Mouse (Mus musculus): ENCODE results near the gene Tmem269. TPM values are rescaled to one million over a fixed set of nuclear protein-coding genes. Genes with fewer than 3 reads are reported as not detected.

Gene Tmem269
- polyA plus RNA-seq, 1 experiment = not detected

DNA sequence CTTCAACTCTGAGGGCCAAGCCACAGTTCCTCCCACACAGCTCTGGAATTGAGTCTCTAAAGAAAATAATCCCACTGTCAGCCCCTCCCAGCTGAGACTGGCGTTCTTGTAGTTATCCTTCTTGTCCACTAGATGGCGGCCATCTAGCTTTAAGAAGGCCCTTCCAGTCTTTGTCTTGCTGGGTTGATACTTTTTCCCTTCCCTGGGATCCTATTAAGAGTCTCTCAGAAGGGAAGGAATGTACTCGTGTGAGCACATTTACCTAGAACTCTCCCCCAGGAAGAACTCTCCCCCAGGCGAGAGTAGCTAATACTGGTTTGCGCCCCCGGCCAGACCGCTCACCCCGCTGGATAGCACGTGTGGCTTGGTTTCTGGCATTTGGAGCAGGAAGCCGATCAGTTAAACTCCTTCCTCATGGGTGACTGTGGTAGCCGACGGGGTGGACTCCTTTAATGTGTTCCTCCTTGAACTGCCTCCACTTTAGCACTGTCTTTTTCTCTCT is 21.2 kb upstream of the Tmem269 start:
- TF ChIP-seq CTCF (IDR thresholded peaks at IDR 0.05; ENCODE audit: borderline replicate concordance, insufficient read depth, low read length) = no peak
- TF ChIP-seq POLR2A (IDR thresholded peaks at IDR 0.05; ENCODE audit: low read depth, low read length) = no peak
- no peak overlapping the region for H3K4me3 ChIP-seq (ENCODE audit: insufficient read depth, low read length)
- no peak overlapping the region; the same call in 1 of the 2 replicates for H3K27ac ChIP-seq (ENCODE audit: insufficient read depth, low read length)
- 0 out of 2 replicates have a peak, but pooled peaks cover 3% of the 10 kb centered on the region for H3K4me1 ChIP-seq (ENCODE audit: control insufficient read depth, insufficient read depth, low read length)

DNA sequence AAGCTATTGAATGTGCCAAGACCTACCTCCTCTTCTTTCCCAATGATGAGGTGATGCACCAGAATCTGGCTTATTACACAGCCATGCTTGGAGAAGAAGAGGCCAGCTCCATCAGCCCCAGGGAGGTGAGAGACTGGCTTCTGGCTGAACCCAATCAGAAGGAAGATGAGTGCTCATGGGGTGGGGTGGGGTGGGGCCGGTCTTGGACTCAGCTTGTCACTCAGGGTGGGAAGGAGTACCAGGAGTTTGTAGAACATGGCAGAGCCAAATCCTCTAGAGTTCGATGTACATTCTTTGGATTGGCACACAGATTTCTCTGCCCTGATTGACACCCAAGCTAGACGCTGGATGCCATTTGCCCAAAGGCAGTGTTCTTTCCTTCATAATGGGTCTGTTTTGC is 20.6 kb upstream of the Tmem269 start:
- Histone ChIP-seq H3K4me3 (ENCODE audit: insufficient read depth, low read length) (no peak overlapping the region), H3K27ac (ENCODE audit: insufficient read depth, low read length) (peak overlapping the region; percentile 82), H3K4me1 (ENCODE audit: control insufficient read depth, insufficient read depth, low read length) (0 out of 2 replicates have a peak, but pooled peaks cover 3% of the 10 kb centered on the region)
- no peak for TF ChIP-seq CTCF (IDR thresholded peaks at IDR 0.05; ENCODE audit: borderline replicate concordance, insufficient read depth, low read length)
- TF ChIP-seq POLR2A (IDR thresholded peaks at IDR 0.05; ENCODE audit: low read depth, low read length) = no peak

DNA sequence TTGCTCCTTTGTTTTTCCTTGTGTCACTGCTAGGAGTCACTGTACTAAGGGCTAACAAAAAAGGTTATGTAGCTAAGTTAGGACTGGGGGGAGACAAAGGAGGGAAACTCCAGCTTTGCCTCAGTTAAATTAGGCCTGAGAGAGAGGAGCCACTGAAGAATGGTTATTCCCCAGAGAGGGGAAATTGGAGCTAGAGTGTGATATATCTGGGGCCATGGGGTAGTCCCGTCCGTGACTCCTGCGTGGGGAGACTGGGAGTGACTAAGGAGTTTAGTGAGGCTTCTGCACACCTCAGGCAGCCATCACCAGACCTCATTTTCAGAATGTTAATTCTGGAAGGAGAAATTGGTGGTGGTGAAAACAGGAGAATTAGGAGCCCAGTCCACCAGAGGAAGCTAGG is 16.3 kb upstream of the Tmem269 start:
- H3K4me3 ChIP-seq (ENCODE audit: insufficient read depth, low read length) = peak overlapping the region; percentile 82
- H3K27ac ChIP-seq (ENCODE audit: insufficient read depth, low read length) = 0 out of 2 replicates have a peak overlapping the region, but pooled peaks have one; percentile 73
- TF ChIP-seq POLR2A (IDR thresholded peaks at IDR 0.05; ENCODE audit: low read depth, low read length) = no peak
- no peak for TF ChIP-seq CTCF (IDR thresholded peaks at IDR 0.05; ENCODE audit: borderline replicate concordance, insufficient read depth, low read length)
- H3K4me1 ChIP-seq (ENCODE audit: control insufficient read depth, insufficient read depth, low read length) = 0 out of 2 replicates have a peak, but pooled peaks cover 3% of the 10 kb centered on the region

DNA sequence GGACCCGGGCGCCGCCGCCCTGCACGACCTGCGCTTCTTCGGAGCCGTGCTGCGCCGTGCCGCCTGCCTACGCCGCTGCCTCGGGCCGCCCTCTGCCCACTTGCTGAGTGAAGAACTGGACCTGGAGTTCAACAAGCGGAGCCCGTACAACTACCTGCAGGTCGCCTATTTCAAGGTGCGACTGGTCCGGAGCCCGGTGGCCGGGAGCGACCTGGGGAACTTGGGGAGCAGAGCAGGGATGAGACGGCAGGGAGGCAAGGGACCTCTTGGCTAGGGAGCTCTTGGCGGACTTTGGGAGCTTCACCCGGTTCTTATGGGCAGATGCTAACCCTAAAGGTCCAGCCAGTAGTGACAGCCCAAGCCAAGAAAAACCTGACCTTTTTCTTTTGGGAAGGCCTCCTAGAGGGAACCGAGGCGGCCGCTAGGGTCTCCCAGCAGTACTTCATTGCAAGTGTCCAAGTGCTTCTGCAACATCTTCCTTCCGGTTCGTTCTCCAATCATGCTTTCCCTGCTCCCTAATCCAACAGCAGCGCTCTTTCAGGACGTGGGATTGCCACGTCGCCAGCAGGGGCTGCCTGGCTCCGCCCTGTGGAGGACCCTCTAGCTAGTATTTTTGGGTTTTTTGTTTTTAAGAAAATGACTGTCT is 15.4 kb upstream of the Tmem269 start:
- Histone ChIP-seq H3K4me3 (ENCODE audit: insufficient read depth, low read length) (peak overlapping the region; percentile 82), H3K27ac (ENCODE audit: insufficient read depth, low read length) (peak overlapping the region; percentile 73), H3K4me1 (ENCODE audit: control insufficient read depth, insufficient read depth, low read length) (0 out of 2 replicates have a peak, but pooled peaks cover 3% of the 10 kb centered on the region)
- peak; percentile 85 for TF ChIP-seq POLR2A (IDR thresholded peaks at IDR 0.05; ENCODE audit: low read depth, low read length)
- no peak for TF ChIP-seq CTCF (IDR thresholded peaks at IDR 0.05; ENCODE audit: borderline replicate concordance, insufficient read depth, low read length)

DNA sequence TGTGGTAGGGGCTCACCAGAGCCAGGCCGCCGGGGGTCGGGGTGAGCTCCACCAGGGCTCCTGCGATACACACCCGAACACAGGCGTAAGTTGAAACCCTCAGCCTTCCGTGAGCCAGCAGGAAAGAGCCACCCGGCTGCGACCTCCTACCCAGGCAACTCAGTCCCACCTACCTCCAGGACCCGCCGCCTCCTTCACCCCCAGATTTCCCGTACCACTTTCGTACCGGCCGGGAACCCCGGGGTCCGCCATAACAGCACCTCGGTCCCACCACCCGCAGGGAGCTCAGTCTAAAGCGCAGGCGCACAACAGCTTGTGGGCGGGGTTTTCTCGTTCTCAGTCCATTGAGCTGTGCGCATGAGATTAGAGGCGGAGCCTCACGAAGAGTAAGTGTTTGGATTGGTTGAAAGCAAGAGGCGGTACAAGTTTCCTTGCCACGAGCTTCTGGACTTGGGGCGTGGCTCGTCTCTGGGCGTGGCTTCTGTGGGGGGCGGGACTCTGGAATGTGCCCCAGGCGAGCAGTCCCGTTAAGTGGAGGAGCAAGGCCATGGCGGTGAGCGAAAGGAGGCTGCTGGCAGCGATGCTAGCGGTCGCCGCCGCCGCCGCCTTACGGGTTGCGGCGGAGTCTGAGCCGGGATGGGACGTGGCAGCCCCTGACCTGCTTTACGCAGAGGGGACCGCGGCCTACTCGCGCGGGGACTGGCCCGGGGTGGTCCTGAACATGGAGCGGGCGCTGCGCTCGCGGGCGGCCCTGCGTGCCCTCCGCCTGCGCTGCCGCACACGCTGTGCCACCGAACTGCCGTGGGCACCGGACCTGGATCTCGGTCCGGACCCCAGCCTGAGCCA is 14.6 kb upstream of the Tmem269 start, which contains the start of the genes AU022252 and P3h1:
Gene AU022252, minus strand, starts transcription at position 303 of the 846 bp plus-strand sequence.
Gene P3h1, plus strand, starts transcription at position 506 of the 846 bp plus-strand sequence.
- Histone ChIP-seq H3K4me3 (ENCODE audit: insufficient read depth, low read length) (peak within 1 kb of the TSS; percentile 91), H3K4me1 (ENCODE audit: control insufficient read depth, insufficient read depth, low read length) (0 out of 2 replicates have a peak, but pooled peaks cover 3% of the 10 kb centered on the region), H3K27ac (ENCODE audit: insufficient read depth, low read length) (peak within 1 kb of the TSS; percentile 73)
- no peak for TF ChIP-seq CTCF (IDR thresholded peaks at IDR 0.05; ENCODE audit: borderline replicate concordance, insufficient read depth, low read length)
- TF ChIP-seq POLR2A (IDR thresholded peaks at IDR 0.05; ENCODE audit: low read depth, low read length) = peak; percentile 84

DNA sequence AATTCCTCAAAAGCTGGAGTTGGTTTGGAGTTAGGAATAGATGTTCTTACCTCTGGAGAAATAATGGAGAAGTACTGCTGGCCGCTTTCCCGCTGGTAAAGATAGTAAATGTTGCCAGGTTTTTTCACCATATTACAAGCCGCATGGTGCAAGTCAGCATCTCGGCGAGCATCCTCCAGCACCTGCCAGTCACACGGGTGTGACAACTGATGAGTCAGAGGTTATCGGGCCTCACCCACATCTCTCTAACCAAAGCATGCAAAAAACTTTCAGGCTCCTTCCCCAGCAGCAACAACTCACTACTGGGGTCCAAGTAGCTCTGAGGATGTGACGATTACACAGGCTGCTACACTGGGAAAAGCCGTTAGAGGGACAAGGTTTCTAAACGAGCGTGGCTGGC is 8.7 kb upstream of the Tmem269 start:
- Histone ChIP-seq H3K4me3 (ENCODE audit: insufficient read depth, low read length) (no peak overlapping the region), H3K27ac (ENCODE audit: insufficient read depth, low read length) (no peak overlapping the region), H3K4me1 (ENCODE audit: control insufficient read depth, insufficient read depth, low read length) (no peaks in the 10 kb centered on the region)
- TF ChIP-seq CTCF (IDR thresholded peaks at IDR 0.05; ENCODE audit: borderline replicate concordance, insufficient read depth, low read length) (no peak), POLR2A (IDR thresholded peaks at IDR 0.05; ENCODE audit: low read depth, low read length) (no peak)

DNA sequence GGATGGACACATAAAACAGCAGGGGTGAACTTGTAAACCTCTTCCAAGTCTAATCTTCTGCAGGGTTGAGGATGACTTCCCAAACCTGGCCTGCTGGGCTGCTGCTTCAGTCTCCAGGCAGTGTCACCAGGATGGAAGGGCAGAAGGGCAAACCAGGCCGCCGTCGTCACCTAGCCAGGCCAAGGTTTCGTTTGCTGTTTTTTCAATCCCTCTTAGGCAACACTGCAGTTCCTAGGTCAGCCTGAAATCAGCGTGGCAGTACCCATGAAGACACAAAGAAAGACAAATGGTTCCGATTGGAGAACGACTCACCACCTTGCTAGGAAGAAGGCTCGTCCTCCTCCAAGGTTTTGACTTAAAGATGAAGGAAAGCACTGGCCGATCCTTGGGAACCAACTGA is 7.7 kb upstream of the Tmem269 start:
- Histone ChIP-seq H3K4me1 (ENCODE audit: control insufficient read depth, insufficient read depth, low read length) (no peaks in the 10 kb centered on the region), H3K27ac (ENCODE audit: insufficient read depth, low read length) (no peak overlapping the region), H3K4me3 (ENCODE audit: insufficient read depth, low read length) (no peak overlapping the region)
- TF ChIP-seq POLR2A (IDR thresholded peaks at IDR 0.05; ENCODE audit: low read depth, low read length) (no peak), CTCF (IDR thresholded peaks at IDR 0.05; ENCODE audit: borderline replicate concordance, insufficient read depth, low read length) (no peak)

DNA sequence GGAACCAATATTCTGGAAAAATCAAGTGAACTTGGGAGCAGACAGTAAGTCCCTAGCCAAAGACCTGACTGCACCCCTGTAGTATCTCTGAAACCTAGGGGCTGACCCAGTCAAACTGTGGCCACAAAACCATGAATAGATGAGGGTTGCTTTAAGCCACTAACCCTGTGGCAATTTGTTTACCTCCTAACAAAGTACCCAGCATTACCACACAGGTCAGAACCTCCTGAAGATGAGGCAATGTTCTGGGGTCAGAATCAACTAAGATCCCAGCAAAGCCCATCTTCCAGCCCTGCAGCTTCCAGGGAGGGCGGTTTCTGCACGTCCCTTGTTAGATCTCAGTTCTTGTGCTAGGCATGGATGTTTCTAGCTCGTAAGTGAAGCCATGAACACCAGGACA is 6.5 kb upstream of the Tmem269 start:
- TF ChIP-seq POLR2A (IDR thresholded peaks at IDR 0.05; ENCODE audit: low read depth, low read length) = no peak
- TF ChIP-seq CTCF (IDR thresholded peaks at IDR 0.05; ENCODE audit: borderline replicate concordance, insufficient read depth, low read length) = no peak
- H3K4me1 ChIP-seq (ENCODE audit: control insufficient read depth, insufficient read depth, low read length) = no peaks in the 10 kb centered on the region
- no peak overlapping the region for H3K4me3 ChIP-seq (ENCODE audit: insufficient read depth, low read length)
- H3K27ac ChIP-seq (ENCODE audit: insufficient read depth, low read length) = no peak overlapping the region

DNA sequence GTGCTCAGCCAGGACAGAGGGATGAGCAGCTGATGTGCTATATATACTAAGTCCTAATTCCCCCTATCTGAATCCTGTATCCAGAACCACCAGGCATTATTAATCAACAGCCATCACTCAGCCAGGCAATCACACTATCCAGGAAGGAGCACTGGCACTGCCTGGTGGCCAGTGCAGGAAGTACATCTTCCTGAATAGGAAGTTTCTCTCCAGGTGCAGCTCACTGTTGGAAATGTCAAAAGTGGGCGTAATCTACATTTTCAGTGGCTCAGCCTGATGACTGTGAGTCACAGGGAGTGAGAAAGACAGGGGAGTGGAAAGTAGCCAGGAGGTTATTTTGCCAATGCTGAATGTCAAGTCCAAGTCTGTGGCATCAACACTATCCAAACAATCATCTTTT is 5.7 kb upstream of the Tmem269 start:
- Histone ChIP-seq H3K27ac (ENCODE audit: insufficient read depth, low read length) (no peak overlapping the region), H3K4me1 (ENCODE audit: control insufficient read depth, insufficient read depth, low read length) (no peaks in the 10 kb centered on the region), H3K4me3 (ENCODE audit: insufficient read depth, low read length) (no peak overlapping the region)
- TF ChIP-seq CTCF (IDR thresholded peaks at IDR 0.05; ENCODE audit: borderline replicate concordance, insufficient read depth, low read length) = peak; percentile 51; the same call in 1 of the 2 replicates
- no peak for TF ChIP-seq POLR2A (IDR thresholded peaks at IDR 0.05; ENCODE audit: low read depth, low read length)
